Comparison of ENCODE assay signal across 8 mouse cellular contexts in genomic region chr2:37768903-37769302, GRCm38 (mm10). TPM values are rescaled to one million over a fixed set of nuclear protein-coding genes. Genes with fewer than 3 reads are reported as not detected.
DNase-seq lines count a peak whose midpoint lies in the region; ATAC-seq and TF ChIP-seq lines count a peak whose summit lies in the region.

No protein-coding gene starts in this region.

- no peak overlapping the region for H3K4me2 ChIP-seq in midbrain, embryonic 16.5 days (ENCODE audit: low read length)

- peaks cover 57% of the 10 kb centered on the region; the same call in 1 of the 2 replicates for H3K4me1 ChIP-seq in spleen, adult 2 months (ENCODE audit: control insufficient read depth, insufficient read depth, insufficient read length)
- peaks cover 19% of the 10 kb centered on the region for H3K4me1 ChIP-seq in midbrain, embryonic 16.5 days (ENCODE audit: control insufficient read depth, insufficient read depth, low read length)

- no peaks in the 10 kb centered on the region for H3K36me3 ChIP-seq in spleen, adult 2 months (ENCODE audit: control insufficient read depth, insufficient read depth, low read length)
- H3K36me3 ChIP-seq in midbrain, embryonic 16.5 days (ENCODE audit: control insufficient read depth, insufficient read depth, low read length): no peaks in the 10 kb centered on the region

- TF ChIP-seq POLR2A in spleen, adult 2 months (IDR thresholded peaks at IDR 0.05; ENCODE audit: low read depth, low read length): no peak

- H3K27me3 ChIP-seq in spleen, adult 2 months (ENCODE audit: control insufficient read depth, insufficient read depth, low read length): no peaks in the 10 kb centered on the region
- H3K27me3 ChIP-seq in midbrain, embryonic 16.5 days (ENCODE audit: control insufficient read depth, insufficient read depth, low read depth, low read length): no peaks in the 10 kb centered on the region

- peak; percentile 74 for DNase-seq in adrenal gland, postnatal 14 days
- no peak for DNase-seq in adrenal gland, adult 18-20 months (ENCODE audit: low spot score in 2 of 2)
- peak in 1 of 2 experiments; percentile 45 for DNase-seq in spleen, adult 2 months (ENCODE audit: low read depth in 1 of 2, low spot score in 2 of 2)
- no peak for DNase-seq in spleen, postnatal 14 days (ENCODE audit: low spot score in 2 of 2)
- peak; percentile 41 for DNase-seq in kidney, postnatal 14 days
- DNase-seq in cerebellum, postnatal 25 days: no peak
- DNase-seq in c-Kit-positive CD71-positive TER-119-positive erythroid progenitor cells, embryonic 14.5 days (ENCODE audit: low spot score): no peak

- WGBS in spleen, adult 2 months: 20% methylated on average over 2 of the region's 2 CpGs
- 29% methylated on average over 2 of the region's 2 CpGs for WGBS in midbrain, embryonic 16.5 days

- no peak overlapping the region for H3K9ac ChIP-seq in midbrain, embryonic 16.5 days (ENCODE audit: low read depth, low read length)

- H3K9me3 ChIP-seq in midbrain, embryonic 16.5 days (replicated peaks; ENCODE audit: control insufficient read depth, low read length, poor library complexity, severe bottlenecking): no peaks in the 10 kb centered on the region

- TF ChIP-seq CTCF in spleen, adult 2 months (IDR thresholded peaks at IDR 0.05; ENCODE audit: extremely low read depth, insufficient read depth, insufficient read length, insufficient replicate concordance): no peak

- no peak overlapping the region for H3K4me3 ChIP-seq in spleen, adult 2 months (ENCODE audit: extremely low read depth, insufficient read depth, insufficient read length)
- no peak overlapping the region for H3K4me3 ChIP-seq in midbrain, embryonic 16.5 days (ENCODE audit: low read depth, low read length)

- 0 out of 2 replicates have a peak overlapping the region, but pooled peaks have one; percentile 93 for H3K27ac ChIP-seq in spleen, adult 2 months (ENCODE audit: insufficient read depth, low read length)
- H3K27ac ChIP-seq in midbrain, embryonic 16.5 days (ENCODE audit: low read length): no peak overlapping the region

- peak; percentile 61 for ATAC-seq in midbrain, embryonic 16.5 days

RNA-seq across cellular contexts. Expression of gene Crb2, which starts 7.1 kb away (rescaled TPM):
- 0.60 and 0.82 TPM in 2 replicates for total RNA-seq in adrenal gland, postnatal 14 days (2021)
- under 1 TPM; 0.33 to 0.38 TPM for total RNA-seq in adrenal gland, adult 18-20 months (2021)
- 0.15 and 0.53 TPM in 2 replicates for polyA plus RNA-seq in spleen, adult 2 months (2012; rRNA removed)
- 4.2 and 5.3 TPM in 2 replicates for polyA plus RNA-seq in midbrain, embryonic 16.5 days (2015; fragmentation: Nextera tagmentation; extraction: Ambion mirVana)

Comparison
In these comparisons a context has a peak if more than half of its experiments do, and no peak if none do; other contexts are left out.
1. DNase-seq: peak in adrenal gland, postnatal 14 days (single experiment) and kidney, postnatal 14 days (single experiment); none in adrenal gland, adult 18-20 months (0 of 2), spleen, postnatal 14 days (0 of 2), cerebellum, postnatal 25 days (0 of 2) and c-Kit-positive CD71-positive TER-119-positive erythroid progenitor cells, embryonic 14.5 days (single experiment).